Mouse (Mus musculus) kidney, postnatal 4 days (tissue): ENCODE data around the gene Catspere2.

Experiments used
- DNase-seq, 2 experiments: peaks; one replicate each; pipeline ENCODE4 v3.0.0; 2021; ENCODE audit warnings: mixed read lengths in 2 of 2

Gene Catspere2

DNA sequence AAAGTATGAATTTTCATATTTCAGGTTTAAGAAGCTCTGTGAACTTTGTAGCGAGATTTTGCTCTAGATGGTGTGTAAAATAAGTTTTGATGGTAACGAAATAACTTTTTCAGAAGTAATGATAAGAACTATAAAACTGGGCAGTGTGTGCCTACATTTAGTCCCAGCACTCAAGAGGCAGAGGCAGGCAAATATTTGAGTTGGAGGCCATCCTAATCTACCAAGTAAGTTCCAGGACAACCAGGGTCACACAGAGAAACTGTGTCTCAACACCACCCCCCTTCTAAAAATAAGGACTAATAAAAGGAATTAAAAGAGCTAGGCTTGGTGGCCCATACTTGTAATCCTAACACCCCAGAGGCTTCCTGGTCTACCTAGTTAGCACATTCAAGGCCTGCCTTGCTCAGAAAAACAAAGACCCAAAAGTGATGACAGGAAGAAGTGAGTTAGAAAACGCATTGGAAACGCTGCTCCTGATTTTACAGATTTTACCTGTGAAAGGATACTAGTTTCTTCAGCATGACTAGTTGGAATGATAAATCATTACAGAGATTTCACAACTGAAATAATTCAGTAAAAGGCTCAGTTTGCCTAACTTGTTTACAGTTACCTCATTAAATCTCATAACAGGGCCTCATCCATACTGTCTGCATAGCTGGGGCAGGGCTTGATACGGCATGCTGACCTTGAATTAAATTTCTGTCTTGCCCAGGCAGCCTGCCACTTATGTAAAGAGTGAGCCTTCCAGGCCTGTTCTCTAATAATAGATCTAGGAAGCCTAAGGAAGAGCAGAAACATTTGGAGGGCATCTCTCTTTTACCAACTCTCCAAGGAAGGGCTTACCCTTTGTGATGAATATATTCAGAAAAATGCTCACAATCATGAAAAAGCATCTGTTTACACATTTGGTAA lies 236.2 kb downstream of the Catspere2 start:
- DNase-seq: no peak
